Mouse (Mus musculus): ENCODE measurements around the gene Erich3.
"Not testable (repeated sequence)": the region's sequence is repeated elsewhere in the genome, so short reads cannot be mapped to it uniquely, and the experiment has no call there.

Erich3 gene

GRCm38 (mm10) chr3:154663545-154663944, at the start of gene Erich3:
TSS of gene Erich3 (plus strand) at chr3:154663859.
- DNase-seq (ENCODE audit: low spot score), result no peak

- DNase-seq (ENCODE audit: low spot score), result no peak
Measured at GRCm38 (mm10) chr3:154614771-154615170, 48.9 kb upstream of the Erich3 start.

DNA sequence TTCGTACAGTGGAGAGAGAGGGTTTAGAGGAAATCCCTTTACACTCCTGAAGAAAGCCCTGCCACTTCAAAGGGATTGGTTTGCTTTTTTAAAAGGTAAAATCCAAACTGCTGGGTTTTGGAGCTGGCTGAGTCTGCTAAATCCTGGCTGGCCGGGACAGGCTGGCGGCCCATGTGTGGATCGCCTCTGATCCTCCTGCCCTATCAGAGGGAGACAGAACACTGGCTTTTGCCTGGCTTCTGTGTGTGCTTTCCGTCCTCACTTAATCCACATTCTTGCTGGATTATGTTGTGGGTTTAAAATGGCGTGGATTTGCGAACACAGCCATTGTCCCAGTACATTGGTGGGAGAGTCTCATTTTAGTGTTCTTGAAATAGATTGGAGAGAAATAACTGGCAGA, 48.4 kb upstream of the Erich3 start:
- DNase-seq (ENCODE audit: low spot score), result no peak

DNA sequence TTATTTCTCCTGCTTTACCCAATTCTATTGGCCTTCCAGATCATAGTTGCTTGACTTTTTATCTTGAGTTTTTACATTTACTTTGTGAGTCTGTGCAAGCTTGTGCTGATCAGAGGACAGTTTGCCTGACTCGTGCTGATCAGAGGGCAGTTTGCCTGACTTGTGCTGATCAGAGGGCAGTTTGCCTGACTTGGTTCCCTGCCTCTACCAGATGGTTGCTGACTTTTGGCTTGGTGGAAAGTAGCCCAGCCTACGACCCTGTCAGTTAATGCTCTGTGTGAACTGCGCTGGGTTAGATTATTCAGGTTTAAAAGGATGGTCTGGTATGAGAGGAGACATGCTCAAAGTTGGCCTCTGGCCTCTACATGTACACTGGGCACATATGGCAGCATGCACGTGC, 47.6 kb upstream of the Erich3 start:
- no peak for DNase-seq (ENCODE audit: low spot score)

GRCm38 (mm10) chr3:154628284-154628683, 35.4 kb upstream of the Erich3 start:
- no peak for DNase-seq (ENCODE audit: low spot score)

- DNase-seq (ENCODE audit: low spot score), result not testable (repeated sequence)
Measured at GRCm38 (mm10) chr3:154631281-154631680, 32.4 kb upstream of the Erich3 start.

GRCm38 (mm10) chr3:154633091-154633490, 30.6 kb upstream of the Erich3 start:
- DNase-seq (ENCODE audit: low spot score), result no peak

- no peak for DNase-seq (ENCODE audit: low spot score)
Measured at GRCm38 (mm10) chr3:154646638-154647442, 16.8 kb upstream of the Erich3 start.

DNA sequence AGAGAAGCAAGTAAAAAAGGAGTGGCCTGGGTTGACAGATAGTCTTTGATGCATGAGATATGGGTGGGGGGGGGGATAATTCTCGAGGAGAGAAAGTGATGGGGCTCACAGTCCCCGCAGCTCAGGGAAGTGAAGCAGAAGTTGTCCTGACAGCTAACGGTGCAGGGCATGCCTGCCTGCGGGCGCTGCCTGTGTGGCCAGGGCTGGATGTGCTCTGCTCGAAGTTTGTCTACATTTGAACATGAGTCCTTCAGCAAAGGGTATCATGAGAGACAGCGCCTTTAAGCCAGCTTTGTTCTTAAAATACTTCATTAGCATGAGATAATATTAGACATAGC, 16.2 kb upstream of the Erich3 start:
- no peak for DNase-seq (ENCODE audit: low spot score)

- no peak for DNase-seq (ENCODE audit: low spot score)
Measured at GRCm38 (mm10) chr3:154649411-154650285, 14.0 kb upstream of the Erich3 start.

GRCm38 (mm10) chr3:154651192-154651821, 12.4 kb upstream of the Erich3 start:
- DNase-seq (ENCODE audit: low spot score), result no peak

DNA sequence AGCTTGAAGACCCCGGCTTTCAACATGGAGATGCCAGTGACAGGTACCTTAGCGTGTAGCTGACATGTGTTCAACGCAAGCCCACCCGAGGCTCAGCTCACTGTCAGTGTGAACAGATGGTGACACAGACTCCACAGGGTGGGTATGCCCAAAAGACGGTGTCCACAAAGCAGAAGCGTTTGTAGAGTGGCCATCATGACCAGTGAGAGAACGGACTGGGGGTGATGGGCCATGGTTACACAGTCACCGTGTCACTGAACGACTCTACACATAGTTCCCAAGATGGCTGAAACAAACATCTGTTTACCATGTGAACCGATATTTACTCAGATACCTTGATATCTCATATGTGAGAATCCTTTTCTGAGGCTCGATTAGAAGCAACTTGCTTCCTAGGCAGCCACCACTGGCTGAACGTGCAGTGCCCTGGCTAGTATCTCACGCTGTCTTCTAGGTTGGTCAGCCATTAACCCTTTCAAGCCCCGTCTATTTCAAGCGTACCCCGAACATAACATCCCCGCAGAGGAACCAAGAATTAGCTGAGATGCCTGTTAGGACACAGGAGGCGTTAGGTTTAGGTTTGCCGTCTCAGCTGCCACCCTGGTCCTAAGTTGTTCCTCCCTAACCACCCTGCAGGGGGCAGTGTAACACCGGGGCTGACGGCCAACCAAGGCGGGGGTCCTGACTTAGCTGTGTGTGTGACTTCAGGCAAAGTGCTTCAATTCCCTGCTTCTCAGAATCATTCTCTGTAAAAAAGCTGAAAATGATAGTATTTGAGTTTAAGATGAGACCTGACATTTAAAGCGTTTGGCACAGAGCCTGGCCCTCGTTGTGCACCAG, 10.9 kb upstream of the Erich3 start:
- peak; percentile 65 for DNase-seq (ENCODE audit: low spot score)

DNA sequence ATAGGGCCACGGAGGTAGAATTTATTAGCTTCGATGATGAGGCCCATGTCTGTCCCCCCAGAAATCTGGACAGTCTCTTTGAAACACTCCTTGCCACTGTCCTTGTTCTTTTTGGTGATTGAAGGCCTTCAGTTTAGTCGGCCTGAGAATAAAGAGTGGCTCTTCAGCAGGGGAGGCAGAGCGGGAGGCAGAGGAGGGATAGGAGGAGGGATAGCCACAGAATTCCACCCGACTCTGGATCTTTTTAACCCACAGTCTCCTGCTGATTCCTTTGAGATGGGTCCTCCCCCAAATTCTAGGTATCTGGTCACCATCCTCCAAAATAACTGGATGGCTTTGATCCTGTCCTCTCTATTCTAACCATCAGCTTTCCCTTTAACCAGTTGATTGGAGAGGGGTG, 10.2 kb upstream of the Erich3 start:
- no peak for DNase-seq (ENCODE audit: low spot score)

GRCm38 (mm10) chr3:154654284-154654683, 9.4 kb upstream of the Erich3 start:
- no peak for DNase-seq (ENCODE audit: low spot score)

DNA sequence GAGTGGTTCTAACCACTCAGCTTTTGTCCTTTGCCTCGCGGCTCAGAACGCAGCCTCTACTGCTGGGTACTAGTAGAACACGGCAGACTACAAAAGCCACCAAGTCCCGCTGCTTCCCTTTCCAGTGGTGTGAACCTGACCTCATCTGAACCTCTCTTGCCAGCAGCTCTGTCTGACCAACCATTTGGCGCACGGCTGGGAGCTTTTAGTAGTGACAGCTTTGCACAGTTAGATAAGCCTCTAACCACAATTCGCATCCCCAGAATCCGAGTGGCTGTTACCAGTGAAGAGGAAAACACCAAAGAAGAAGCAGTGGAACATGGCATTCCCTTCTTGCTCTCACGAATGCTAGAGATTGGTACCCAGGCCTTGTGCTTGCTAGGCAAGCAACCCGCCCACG, 8.8 kb upstream of the Erich3 start:
- no peak for DNase-seq (ENCODE audit: low spot score)

DNA sequence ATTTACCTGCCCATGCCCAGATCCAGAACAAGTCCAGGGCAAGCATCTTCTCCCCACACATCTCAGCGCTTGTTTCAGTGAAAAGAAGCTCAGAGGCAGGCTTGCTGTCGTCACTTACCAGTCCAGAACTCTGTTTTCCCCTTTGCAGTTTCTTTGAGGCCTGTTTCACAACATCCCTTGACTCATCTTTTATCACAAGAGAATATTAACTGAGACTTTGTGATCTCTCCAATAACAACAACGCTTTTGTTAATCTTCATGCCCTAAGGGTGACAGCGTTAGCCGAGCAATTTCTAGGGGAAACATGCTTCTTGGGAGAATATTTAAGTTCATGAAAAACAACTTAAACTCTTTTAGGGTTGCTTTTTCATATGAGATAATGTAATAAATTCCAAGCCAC, 7.9 kb upstream of the Erich3 start:
- no peak for DNase-seq (ENCODE audit: low spot score)

GRCm38 (mm10) chr3:154663976-154664581, 420 bp downstream of the Erich3 start:
- peak; percentile 64 for DNase-seq (ENCODE audit: low spot score)

DNA sequence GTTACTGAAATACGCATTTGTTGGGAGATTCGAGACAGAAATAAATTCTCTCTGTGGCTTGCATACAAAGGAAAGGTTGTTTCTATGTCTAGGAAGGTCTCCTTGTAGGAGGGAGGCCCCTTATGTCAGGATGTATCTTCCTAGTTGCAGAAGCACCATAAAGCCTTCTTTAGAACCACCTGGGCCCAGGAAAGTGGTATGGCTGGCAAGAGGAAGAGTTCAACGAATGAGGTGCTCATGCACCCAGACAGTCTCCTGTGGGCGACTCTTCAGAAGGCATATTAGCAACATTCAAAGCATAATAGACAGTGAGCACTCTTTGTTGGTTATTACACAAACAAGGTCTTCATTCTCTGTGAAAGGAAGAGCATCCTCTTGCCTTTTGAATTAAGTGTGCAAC, 977 bp downstream of the Erich3 start:
- no peak for DNase-seq (ENCODE audit: low spot score)

DNA sequence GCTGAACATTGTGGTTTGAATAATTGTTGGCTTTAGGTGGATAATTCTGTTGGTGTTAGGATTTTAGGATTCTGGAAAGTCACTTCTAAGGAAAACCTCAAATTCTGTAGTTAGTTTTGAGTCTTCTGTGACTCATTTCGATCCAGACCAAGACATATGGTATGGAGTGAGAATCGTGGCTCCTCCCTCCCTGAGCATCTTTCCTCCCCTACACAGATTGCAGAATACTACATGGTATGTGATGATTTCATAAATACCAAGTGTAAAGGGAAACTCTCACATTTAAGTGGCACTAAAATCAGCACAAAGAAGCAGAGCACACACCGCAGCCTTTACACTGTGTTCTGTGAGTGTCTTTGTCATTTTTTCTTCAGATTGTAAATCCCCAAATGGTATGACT, 4.8 kb downstream of the Erich3 start:
- DNase-seq (ENCODE audit: low spot score), result no peak

DNA sequence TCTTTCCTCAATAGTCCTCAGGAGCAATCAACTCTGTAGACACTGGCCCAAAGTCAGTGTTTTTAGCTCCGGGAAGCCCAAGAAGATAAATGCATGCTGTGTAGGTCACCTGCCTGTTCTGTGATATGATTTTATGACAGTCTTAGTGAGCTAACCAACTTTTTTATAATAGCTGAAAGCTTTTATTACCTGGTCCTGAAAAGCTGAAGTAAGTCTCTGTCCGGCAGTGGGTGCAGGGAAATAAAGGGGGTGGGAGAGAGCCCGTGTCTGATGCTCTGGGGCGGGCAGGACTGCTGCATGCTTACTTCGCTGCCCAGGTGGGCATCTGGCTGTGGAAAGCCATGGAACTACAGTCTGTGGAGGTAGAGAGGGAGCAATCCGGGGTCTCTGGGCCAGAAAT, 6.9 kb downstream of the Erich3 start:
- no peak for DNase-seq (ENCODE audit: low spot score)

DNA sequence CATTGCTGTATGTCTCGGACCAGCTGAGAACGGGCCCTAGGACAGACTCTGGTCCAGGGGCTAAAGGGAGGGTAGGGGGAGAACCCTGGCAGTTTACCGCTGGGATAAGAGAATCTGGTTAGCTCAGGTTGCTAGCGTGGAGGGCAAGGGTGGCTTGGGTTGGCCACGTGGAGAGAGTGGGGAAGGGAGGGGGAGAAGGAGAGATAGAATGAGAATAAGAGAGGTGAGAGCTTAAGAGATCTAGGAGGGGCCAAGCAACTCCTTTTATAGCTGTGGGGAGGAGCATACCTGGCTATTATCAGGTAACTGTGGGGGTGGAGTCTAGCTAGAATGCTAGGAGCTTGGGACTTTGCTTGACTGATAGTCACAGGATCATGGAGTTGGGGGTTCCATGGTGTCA, 7.4 kb downstream of the Erich3 start:
- no peak for DNase-seq (ENCODE audit: low spot score)

- DNase-seq (ENCODE audit: low spot score), result no peak
Measured at GRCm38 (mm10) chr3:154673326-154673725, 9.7 kb downstream of the Erich3 start.
